Mouse (Mus musculus) embryonic facial prominence, embryonic 15.5 days (tissue): ENCODE measurements at regions not wholly inside any gene's neighbourhood (a gene's known extent, or its start where the extent isn't known, plus 50 kb on each side); places are given as distances from the start of the nearest gene placed in this dataset.
"Not testable (repeated sequence)": the region's sequence is repeated elsewhere in the genome, so short reads cannot be mapped to it uniquely, and the experiment has no call there.

Experiments
- ATAC-seq: fragments of 200-750 bp; cut with Nextera tagmentation; 2 replicates; pipeline ENCODE4 v1.8.0; 2017; ENCODE audit warnings: low read depth, moderate TSS enrichment; ENCODE audit not compliant: insufficient number of reproducible peaks, low FRiP score, low TSS enrichment
- H3K27ac ChIP-seq: fragments of 300-500 bp; sonication (generic); replicated peaks from 2 replicates; pipeline ENCODE4 v1.5.1; 2015; ENCODE audit warnings: mild to moderate bottlenecking, inconsistent platforms
- H3K27me3 ChIP-seq: fragments of 300-500 bp; sonication (generic); 2 replicates; pipeline ENCODE4 v1.6.1; 2015; ENCODE audit warnings: inconsistent platforms
- H3K36me3 ChIP-seq: fragments of 300-500 bp; sonication (generic); 2 replicates; pipeline ENCODE4 v1.6.1; 2015; ENCODE audit warnings: mild to moderate bottlenecking, inconsistent platforms
- H3K4me1 ChIP-seq: fragments of 300-500 bp; sonication (generic); 2 replicates; pipeline ENCODE4 v1.6.1; 2015; ENCODE audit warnings: inconsistent platforms
- H3K4me2 ChIP-seq: fragments of 300-500 bp; sonication (generic); replicated peaks from 2 replicates; pipeline ENCODE4 v1.6.1; 2015; ENCODE audit warnings: mild to moderate bottlenecking, inconsistent platforms
- H3K4me3 ChIP-seq: fragments of 300-500 bp; sonication (generic); replicated peaks from 2 replicates; pipeline ENCODE4 v1.5.1; 2015; ENCODE audit warnings: mild to moderate bottlenecking, inconsistent platforms
- H3K9ac ChIP-seq: fragments of 300-500 bp; sonication (generic); 2 replicates; pipeline ENCODE4 v1.6.1; 2015; ENCODE audit warnings: inconsistent platforms
- H3K9me3 ChIP-seq: fragments of 300-500 bp; sonication (generic); replicated peaks from 2 replicates; pipeline ENCODE4 v1.6.1; 2016; ENCODE audit warnings: inconsistent platforms
- WGBS: fragments of 180-500 bp; shearing (Covaris S2); methylation state at CpG from one replicate; pipeline ENCODE4 v1.1.7; 2015; 5-methylcytosine and 5-hydroxymethylcytosine counted together

DNA sequence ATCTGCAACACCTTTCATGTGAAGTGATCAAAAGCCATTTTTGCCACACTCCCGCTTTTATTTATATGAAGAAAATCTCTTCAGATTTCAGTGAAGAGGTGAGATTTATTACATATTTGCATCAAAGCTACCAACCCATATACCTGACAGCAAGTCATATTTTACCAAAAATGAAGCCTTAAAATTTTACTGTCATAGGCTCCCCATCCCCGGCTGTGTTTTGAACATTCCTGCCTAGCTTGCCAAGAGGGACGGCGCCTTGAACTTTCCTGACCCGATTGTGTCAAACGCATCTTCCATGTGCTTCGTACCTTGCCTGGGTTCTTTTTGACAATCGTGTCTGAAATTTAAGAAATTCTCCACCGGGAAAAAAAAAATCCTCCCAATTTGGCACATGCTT, 173.3 kb upstream of the Six2 start:
- Histone ChIP-seq H3K4me2 (no peak overlapping the region), H3K4me3 (no peak overlapping the region), H3K36me3 (no peaks in the 10 kb centered on the region), H3K27ac (no peak overlapping the region), H3K9ac (no peak overlapping the region), H3K4me1 (peaks cover 9% of the 10 kb centered on the region; the same call in 1 of the 2 replicates), H3K9me3 (no peaks in the 10 kb centered on the region), H3K27me3 (no peaks in the 10 kb centered on the region)
- no peak for ATAC-seq
- WGBS: 52% methylated on average over 9 of the region's 9 CpGs

DNA sequence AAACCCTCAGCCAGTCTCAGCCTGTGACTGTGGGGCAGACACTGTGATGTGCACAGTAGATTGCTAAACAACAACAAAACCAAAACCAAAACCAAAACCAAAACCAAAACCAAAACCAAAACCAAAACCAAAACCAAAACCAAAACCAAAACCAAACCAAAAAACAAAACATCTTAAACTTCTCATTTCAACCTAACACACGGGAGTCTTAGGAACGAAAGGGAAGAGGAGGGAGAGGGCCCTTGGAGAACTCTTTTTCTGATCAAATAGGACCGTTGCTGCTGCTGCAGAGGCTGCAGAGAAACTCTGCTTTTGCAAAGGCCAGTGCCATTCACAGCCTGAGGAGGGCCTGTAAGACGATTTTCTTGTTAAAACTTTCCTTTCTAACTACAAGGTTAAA, 172.7 kb upstream of the Six2 start:
- Histone ChIP-seq H3K27me3 (no peaks in the 10 kb centered on the region), H3K27ac (no peak overlapping the region), H3K9me3 (no peaks in the 10 kb centered on the region), H3K9ac (no peak overlapping the region), H3K4me1 (peaks cover 9% of the 10 kb centered on the region; the same call in 1 of the 2 replicates), H3K36me3 (no peaks in the 10 kb centered on the region), H3K4me3 (no peak overlapping the region), H3K4me2 (no peak overlapping the region)
- 47% methylated on average over 4 of the region's 4 CpGs for WGBS
- no peak for ATAC-seq

DNA sequence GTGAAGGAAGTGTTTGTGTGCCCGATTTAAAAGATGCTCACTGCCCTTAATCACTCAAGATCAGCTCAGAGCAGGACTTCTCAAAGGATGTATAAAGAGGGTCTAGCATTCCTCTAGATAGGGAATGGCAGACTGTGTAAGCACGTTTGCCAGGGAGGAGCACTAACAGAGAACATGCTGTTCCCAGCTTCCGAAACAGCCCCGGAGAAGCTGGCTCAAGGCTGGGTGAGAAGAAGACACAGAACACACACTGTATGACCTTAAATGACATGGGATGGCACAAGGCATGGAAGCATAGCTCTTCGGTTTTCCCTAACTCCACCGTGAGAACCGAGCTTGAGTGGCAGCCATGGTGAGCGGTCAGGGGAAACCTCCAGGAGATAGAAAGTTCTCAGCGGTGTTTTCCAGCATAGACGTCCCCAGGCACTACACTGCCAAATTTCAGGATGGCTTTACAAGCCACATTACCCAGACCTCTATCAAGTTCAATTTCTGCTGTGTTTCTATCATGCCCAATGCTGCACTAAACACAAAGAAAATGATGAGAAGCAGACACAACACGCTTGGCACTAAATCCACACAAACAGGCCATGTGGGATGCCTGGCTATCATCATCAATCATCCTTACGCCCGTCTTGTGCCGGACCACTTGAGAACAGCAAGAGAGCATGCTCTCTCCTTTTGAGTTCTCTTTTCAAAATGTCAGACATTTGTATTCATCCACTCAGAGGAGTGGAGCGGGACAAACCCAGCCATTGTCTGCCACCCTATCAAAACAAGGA, 172.0 kb upstream of the Six2 start:
- Histone ChIP-seq H3K9me3 (no peaks in the 10 kb centered on the region), H3K4me3 (no peak overlapping the region), H3K27me3 (no peaks in the 10 kb centered on the region), H3K4me2 (no peak overlapping the region), H3K36me3 (no peaks in the 10 kb centered on the region), H3K27ac (no peak overlapping the region), H3K4me1 (peaks cover 9% of the 10 kb centered on the region; the same call in 1 of the 2 replicates), H3K9ac (no peak overlapping the region)
- no peak for ATAC-seq
- 76% methylated on average over 15 of the region's 15 CpGs for WGBS

DNA sequence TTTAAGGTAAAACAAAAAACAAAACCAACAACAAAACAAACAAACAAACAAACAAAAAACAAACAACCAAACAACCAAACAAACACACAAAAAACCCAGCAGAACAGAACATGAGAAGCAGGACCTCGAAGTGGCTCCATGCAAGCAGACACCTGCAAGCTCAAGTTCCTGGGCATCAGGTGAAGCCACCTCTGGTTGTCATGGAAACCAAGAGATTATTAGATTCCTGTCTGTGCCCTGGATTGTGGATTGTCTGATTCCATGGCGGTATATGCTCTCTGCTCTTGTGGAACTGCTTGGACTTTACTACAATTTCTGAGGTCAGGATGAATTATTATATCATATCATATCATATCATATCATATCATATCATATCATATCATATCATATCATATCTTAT, 170.4 kb upstream of the Six2 start:
- H3K4me2 ChIP-seq: no peak overlapping the region; the same call in 1 of the 2 replicates

DNA sequence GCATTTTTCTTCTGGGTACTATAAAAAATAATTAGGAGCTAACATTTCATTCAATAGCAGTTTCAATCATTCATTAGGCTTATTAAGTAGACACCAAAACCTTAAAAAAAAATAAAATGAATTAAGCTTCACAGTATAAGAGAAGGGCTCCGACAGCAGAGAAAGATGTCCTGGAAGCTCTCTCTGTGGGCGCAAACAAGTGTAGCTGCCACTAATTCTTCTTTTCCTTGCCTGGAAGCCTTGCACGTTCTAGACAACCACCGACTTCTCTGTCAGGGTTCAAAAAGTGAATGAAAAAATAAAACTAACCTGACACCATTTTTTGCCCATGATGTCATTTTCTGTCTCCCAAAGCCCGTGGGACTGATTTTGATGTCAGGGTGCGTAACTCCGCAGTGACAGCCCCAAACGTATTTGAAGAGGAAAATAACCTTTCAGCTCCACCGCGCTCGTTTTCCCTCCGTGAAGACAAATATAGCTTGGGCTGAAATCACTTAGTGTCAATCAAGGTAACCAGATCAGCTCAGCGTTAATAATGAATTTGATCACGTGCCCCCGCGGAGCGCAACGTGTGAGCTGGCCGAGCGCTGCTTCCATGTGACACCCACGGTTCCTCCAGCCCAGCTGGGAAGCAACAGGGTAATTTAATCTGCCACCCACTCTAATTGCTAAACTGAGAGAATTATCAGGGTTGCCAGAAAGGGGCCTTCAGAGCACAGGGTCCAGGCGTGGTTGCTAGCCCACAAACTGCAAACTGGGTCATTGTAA, 169.8 kb upstream of the Six2 start:
- Histone ChIP-seq H3K9me3 (no peaks in the 10 kb centered on the region), H3K4me2 (peak overlapping the region; percentile 31), H3K4me3 (peak overlapping the region; percentile 2; the same call in 1 of the 2 replicates), H3K27me3 (no peaks in the 10 kb centered on the region), H3K36me3 (no peaks in the 10 kb centered on the region), H3K27ac (no peak overlapping the region), H3K9ac (no peak overlapping the region), H3K4me1 (peaks cover 9% of the 10 kb centered on the region; the same call in 1 of the 2 replicates)
- peak; percentile 65; the same call in 1 of the 2 replicates for ATAC-seq
- WGBS: 9% methylated on average over 22 of the region's 22 CpGs

More for the DNA sequence above, 170.4 kb upstream of the Six2 start:
- WGBS: 60% methylated on average over 2 of the region's 2 CpGs
- ATAC-seq: no peak
- no peaks in the 10 kb centered on the region for H3K36me3 ChIP-seq
- no peaks in the 10 kb centered on the region for H3K9me3 ChIP-seq
- H3K27ac ChIP-seq: no peak overlapping the region
- peaks cover 9% of the 10 kb centered on the region; the same call in 1 of the 2 replicates for H3K4me1 ChIP-seq
- no peak overlapping the region for H3K9ac ChIP-seq
- H3K27me3 ChIP-seq: no peaks in the 10 kb centered on the region
- no peak overlapping the region for H3K4me3 ChIP-seq

DNA sequence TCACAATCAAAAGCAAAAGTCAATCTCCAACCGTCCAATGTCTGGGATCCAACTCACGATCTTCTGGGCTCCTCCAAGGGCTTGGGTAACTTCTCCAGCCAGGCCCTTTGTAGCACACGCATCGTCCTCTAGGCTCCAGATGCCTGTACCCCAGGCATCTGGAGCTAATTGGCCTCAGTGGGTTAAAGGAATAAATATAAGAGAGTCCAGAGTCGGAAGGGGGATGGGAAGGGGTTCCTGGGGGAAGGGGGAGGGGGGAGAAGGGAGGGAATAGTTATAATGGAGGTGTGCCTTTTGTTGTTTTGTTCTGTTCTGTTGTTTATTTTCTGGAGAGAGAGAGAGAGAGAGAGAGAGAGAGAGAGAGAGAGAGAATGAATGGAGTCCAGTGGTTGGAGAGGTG, 168.8 kb upstream of the Six2 start:
- H3K36me3 ChIP-seq, ATAC-seq, H3K9me3 ChIP-seq, H3K9ac ChIP-seq, H3K27ac ChIP-seq, H3K27me3 ChIP-seq, H3K4me1 ChIP-seq, H3K4me3 ChIP-seq, H3K4me2 ChIP-seq: not testable (repeated sequence)
- 20% methylated on average over 3 of the region's 5 CpGs for WGBS

DNA sequence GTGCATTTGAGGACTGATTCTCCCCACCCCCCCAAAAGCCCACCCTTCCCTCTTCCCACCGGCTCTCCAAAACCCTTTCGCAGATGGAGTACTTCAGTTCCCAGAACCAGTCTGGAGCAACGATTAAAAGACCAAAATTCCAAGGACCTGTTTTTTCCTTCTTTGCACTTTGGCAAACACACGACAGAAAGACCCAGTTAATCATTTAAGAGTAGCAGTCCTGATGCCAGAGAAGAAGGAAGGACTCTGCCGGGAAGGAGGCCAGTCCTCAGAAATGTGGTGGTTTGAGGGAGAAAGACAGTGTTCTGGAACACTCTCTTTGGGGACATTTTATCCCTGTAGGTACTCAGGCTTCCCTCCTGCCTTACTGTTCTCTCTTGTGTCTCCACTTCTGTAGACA, 165.1 kb upstream of the Six2 start:
- ATAC-seq: no peak
- Histone ChIP-seq H3K27me3 (no peaks in the 10 kb centered on the region), H3K27ac (no peak overlapping the region), H3K4me1 (peaks cover 5% of the 10 kb centered on the region; the same call in 1 of the 2 replicates), H3K9me3 (no peaks in the 10 kb centered on the region), H3K4me3 (no peak overlapping the region), H3K36me3 (no peaks in the 10 kb centered on the region), H3K9ac (no peak overlapping the region), H3K4me2 (no peak overlapping the region)
- 68% methylated on average over 5 of the region's 5 CpGs for WGBS

DNA sequence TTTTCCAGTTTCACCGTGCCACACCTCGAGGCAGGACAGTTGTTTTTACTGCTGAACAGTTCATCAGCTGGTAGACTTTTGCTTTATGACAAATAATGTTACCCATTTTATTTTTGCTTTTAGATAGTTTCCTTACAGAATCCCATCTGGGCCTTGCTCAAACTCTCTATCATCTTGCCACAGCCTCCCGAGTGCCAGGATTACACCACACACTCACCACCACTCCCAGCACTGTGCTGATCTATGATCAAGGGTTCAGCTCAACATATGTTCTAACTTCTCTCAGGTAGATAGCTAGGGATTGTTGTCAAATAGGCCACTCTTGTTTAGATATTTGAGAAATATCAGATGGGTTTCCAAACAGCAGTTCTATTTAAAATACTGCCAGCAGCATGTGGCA, 160.5 kb upstream of the Six2 start:
- Histone ChIP-seq H3K9me3 (no peaks in the 10 kb centered on the region), H3K36me3 (no peaks in the 10 kb centered on the region), H3K9ac (no peak overlapping the region), H3K4me1 (peaks cover 2% of the 10 kb centered on the region; the same call in 1 of the 2 replicates), H3K27ac (no peak overlapping the region), H3K4me2 (no peak overlapping the region), H3K27me3 (no peaks in the 10 kb centered on the region), H3K4me3 (no peak overlapping the region)
- no peak for ATAC-seq
- 79% methylated on average over 3 of the region's 3 CpGs for WGBS

DNA sequence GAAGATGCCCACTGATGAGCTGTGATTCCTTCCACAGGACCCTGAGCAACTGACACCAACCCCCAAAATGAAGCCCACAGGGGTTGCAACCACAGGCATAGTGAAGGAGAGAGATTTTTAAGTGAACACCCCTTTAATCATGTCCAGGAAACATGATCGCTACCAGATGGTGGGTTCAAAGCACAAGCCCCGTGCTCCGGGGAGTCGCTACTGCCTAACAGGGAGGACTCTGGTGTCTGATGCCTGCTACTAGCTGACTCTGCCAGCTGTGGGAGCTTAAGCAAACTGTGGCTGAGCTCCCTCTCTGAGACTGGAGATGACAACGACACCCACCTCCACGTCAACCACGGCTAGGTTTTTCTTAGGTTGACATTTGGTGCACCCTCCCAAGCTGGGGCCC, 159.7 kb upstream of the Six2 start:
- Histone ChIP-seq H3K4me2 (no peak overlapping the region), H3K4me3 (no peak overlapping the region), H3K27me3 (no peaks in the 10 kb centered on the region), H3K4me1 (peaks cover 2% of the 10 kb centered on the region; the same call in 1 of the 2 replicates), H3K9ac (no peak overlapping the region), H3K27ac (no peak overlapping the region), H3K36me3 (no peaks in the 10 kb centered on the region), H3K9me3 (no peaks in the 10 kb centered on the region)
- 26% methylated on average over 7 of the region's 7 CpGs for WGBS
- no peak for ATAC-seq

DNA sequence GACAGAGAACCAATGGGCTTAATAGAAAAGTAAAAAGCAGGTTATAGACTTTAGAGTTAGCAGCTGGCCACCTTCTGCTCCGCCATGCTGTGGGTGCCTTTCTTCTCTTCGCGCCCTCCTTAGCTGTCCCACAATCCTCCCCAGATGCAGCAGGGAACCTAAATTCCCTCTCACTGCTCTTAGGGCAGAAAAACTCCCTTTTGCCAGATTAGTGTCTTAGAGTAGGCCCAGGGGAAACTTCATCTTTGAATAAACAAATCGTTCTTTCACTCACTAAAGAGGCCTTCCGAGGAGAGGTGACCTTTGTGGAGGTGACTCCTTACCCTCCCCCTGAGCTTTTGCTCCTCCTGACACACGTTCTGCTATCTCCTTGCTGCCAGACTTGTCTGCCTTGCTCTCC, 157.0 kb upstream of the Six2 start:
- Histone ChIP-seq H3K9ac (no peak overlapping the region), H3K27ac (no peak overlapping the region), H3K4me2 (no peak overlapping the region), H3K9me3 (no peaks in the 10 kb centered on the region), H3K4me3 (no peak overlapping the region), H3K4me1 (peaks cover 2% of the 10 kb centered on the region; the same call in 1 of the 2 replicates), H3K27me3 (no peaks in the 10 kb centered on the region), H3K36me3 (no peaks in the 10 kb centered on the region)
- ATAC-seq: no peak
- WGBS: 60% methylated on average over 6 of the region's 6 CpGs

DNA sequence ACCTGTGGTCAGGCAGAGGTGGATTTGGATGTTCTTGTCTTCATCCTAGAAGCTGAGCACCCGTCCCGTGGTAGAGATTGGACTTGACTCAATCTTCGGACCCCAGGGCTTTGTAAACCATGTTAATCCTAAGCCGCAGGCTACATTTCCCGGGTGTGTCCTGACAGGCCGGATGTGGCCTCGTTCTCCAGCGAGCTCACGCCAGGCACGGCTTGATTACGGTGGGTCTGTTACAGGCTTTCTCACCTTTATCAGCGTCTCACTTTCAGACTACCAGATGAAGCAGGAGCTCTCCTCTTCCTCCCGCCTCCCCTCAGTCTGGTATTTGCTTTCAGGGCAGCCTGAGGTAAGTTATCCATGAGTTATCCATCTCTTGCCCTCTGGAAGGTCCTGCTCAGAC, 156.4 kb upstream of the Six2 start:
- Histone ChIP-seq H3K27ac (no peak overlapping the region), H3K9me3 (no peaks in the 10 kb centered on the region), H3K27me3 (no peaks in the 10 kb centered on the region), H3K36me3 (no peaks in the 10 kb centered on the region), H3K4me3 (no peak overlapping the region), H3K4me1 (peaks cover 2% of the 10 kb centered on the region; the same call in 1 of the 2 replicates), H3K4me2 (no peak overlapping the region), H3K9ac (no peak overlapping the region)
- WGBS: 82% methylated on average over 13 of the region's 13 CpGs
- no peak for ATAC-seq
